Mouse (Mus musculus): Measurements from ENCODE around the gene Ism1.

Gene Ism1

GRCm38 (mm10) chr2:139677809-139678274 is at the start of gene Ism1:
Gene Ism1 (plus strand): TSS chr2:139678178.
- DNase-seq (ENCODE audit: low spot score) = peak; percentile 41

DNA sequence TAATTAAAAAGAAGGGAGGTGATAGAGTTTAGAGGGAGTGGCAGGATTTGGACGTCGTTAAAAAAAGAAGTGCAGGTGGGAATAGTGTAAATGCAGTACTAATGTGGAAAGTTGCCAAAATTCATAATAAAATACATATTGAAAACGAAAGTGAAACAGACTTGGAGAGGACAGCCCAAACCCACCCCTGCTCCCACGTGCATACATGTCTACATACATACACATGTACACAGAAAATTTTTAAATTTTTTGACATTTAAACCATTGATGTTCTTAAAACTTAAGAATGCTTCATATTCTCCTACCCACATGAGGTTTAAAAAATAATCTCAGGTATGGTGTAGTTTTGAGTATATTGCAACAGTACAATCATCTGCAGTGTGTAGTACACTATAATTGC is 49.2 kb upstream of the Ism1 start:
- no peak for DNase-seq (ENCODE audit: low spot score)

DNA sequence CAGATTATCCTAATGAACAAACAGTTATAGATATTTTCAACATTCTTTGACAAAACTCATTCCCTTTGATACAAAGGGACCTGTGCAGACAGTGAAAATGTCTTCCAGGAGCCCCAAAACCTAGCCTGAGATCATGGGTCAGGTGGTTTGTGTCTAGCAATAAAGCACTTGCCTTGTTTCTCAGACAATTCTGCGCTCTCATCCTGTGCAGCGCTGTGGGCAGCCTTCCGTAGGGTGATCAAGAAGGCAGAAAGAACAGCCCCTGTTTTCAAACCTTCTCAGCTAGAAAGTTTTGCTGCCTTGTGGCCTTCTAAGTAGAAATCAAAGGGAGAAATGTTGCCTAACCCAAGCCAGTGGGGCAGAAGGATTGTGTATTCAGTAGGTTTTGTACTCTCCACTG is 48.3 kb upstream of the Ism1 start:
- DNase-seq (ENCODE audit: low spot score) = no peak

DNA sequence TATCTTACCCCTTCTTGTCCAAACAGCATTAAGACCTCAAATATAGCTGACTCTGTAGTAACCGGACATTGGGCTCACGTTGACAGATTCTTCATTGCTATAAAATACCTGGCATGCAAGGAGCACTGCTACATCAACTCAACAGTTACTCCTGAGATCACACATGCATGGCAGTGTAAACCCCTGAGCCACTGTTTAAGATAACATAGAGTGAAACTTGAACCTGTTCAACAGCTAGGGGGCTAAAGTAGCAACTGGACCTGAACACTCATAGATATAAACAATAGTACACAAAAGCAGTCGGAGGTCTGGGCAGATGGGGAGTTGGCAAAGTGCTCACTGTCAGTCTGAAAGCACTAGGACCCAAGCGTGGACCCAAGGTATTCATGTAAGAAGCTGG is 43.5 kb upstream of the Ism1 start:
- no peak for DNase-seq (ENCODE audit: low spot score)

GRCm38 (mm10) chr2:139637861-139638260 is 40.1 kb upstream of the Ism1 start:
- no peak for DNase-seq (ENCODE audit: low spot score)

DNA sequence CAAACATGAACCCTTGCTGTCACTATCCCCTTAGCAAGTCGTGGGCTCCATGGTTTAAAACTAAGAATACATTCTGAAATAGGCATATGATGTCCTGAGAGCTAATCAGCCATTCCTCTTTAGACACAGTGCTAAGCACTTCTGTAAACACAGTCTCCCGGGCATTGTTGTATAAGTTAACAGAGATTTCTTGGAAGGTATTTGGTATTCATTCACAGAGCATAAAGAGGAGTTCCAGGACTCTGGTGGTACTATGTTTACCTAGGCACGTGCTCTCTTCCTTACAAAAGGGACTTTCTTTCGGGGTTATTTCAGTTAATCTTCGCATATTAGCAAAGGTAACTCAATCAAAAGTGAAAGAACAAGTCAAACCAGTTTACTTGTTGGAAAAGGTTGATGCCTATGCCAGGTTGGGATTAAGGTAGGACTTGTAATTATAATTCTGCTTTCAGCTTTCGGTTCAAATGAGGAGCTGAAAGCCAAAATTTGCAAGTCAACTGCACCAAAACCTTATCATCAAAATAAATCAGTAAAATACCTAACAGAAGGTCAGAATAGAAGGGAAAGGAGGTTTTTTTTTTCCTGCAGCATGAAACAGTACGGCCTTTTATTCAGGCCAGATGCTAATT is 36.1 kb upstream of the Ism1 start:
- DNase-seq (ENCODE audit: low spot score) = no peak

DNA sequence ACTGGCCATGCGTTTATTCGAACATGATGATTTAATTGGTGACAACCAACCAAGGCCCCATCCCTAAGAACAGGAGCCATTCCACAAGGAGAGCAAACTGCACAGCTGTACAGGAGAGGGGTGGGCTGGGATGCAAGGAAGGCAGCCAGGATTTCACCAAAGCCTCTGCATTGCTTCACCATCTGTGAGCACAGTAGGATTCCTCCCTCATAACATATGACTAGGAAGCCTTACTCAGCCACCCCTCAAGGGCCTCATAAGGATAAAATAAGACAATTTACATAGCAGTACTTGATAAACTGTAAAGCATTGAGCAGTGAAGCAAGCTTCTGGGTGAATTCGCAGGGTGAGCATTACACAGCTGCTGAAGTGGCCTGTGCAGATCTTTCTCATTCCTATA is 28.5 kb upstream of the Ism1 start:
- DNase-seq (ENCODE audit: low spot score) = no peak

- no peak for DNase-seq (ENCODE audit: low spot score)
Measured at GRCm38 (mm10) chr2:139656750-139657149, 21.2 kb upstream of the Ism1 start.

- DNase-seq (ENCODE audit: low spot score) = no peak
Measured at GRCm38 (mm10) chr2:139671838-139672237, 6.1 kb upstream of the Ism1 start.

GRCm38 (mm10) chr2:139672371-139672770 is 5.6 kb upstream of the Ism1 start:
- DNase-seq (ENCODE audit: low spot score) = no peak

GRCm38 (mm10) chr2:139677065-139677762 is 764 bp upstream of the Ism1 start:
- peak; percentile 63 for DNase-seq (ENCODE audit: low spot score)

GRCm38 (mm10) chr2:139678275-139679140 is 530 bp downstream of the Ism1 start:
- peak; percentile 43 for DNase-seq (ENCODE audit: low spot score)

- no peak for DNase-seq (ENCODE audit: low spot score)
Measured at GRCm38 (mm10) chr2:139682540-139682939, 4.6 kb downstream of the Ism1 start.

DNA sequence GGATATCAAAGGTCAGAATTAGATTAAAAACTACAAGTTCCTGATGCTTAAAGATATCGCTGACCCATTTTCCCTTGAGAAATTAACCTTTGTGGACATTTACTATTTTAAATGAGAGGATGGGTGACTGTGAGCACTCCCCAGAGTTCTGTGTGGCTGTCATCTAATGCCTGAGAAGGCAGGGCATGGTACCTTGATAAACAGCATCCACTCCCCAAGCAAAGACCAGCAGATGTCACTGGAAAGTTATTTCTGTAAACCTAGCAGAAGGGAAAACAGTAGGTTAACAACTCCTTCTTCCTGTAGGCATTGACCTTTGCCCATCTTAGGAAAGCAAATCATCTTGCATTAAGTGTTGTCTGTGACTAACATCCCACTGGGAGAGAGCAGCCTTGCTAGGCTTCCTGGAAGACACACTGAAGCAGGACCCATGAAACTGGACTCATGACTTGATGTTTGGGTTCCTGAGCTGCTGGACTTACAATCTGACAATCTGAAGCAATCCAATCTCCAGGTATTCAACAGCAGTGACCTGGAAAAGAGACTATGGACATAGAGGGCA is 11.5 kb downstream of the Ism1 start:
- no peak for DNase-seq (ENCODE audit: low spot score)

GRCm38 (mm10) chr2:139693521-139693920 is 15.5 kb downstream of the Ism1 start:
- DNase-seq (ENCODE audit: low spot score) = no peak

GRCm38 (mm10) chr2:139694638-139695037 is 16.7 kb downstream of the Ism1 start:
- no peak for DNase-seq (ENCODE audit: low spot score)

- DNase-seq (ENCODE audit: low spot score) = no peak
Measured at GRCm38 (mm10) chr2:139696578-139696977, 18.6 kb downstream of the Ism1 start.

GRCm38 (mm10) chr2:139700609-139701008 is 22.6 kb downstream of the Ism1 start:
- DNase-seq (ENCODE audit: low spot score) = no peak

GRCm38 (mm10) chr2:139704951-139705350 is 27.0 kb downstream of the Ism1 start:
- no peak for DNase-seq (ENCODE audit: low spot score)

DNA sequence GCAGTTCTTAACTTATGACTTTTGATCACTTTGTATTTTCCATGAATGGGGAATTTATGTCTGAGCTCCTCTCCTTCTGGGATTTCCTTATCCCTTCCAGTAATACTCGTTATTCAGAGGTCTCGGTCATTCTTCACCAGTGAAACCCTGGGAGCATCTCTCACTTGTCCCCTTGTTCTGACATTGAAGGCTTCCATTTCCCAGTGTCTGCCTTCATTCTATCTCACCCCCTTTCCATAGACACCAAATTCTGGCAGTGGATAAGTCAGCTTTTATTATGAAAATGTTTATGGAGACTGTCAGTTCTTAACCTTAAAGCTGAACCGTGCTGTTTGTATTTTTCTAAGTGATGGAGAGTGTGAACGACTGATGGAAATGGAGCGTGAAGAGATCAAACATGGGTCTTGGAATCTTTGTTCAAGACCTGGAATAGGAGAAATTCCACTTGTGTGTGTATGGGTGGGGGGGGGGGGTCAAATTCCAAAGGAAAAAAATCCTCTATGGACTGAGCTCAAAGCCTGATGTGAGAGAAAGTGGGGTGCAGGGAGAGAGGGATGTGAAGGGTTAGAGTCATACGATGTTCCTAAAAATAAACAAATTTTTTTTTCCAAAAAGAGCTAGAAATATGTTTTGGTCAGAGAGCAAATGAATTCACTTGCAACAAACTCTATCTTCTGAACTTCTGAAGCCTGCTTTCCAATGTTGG is 30.4 kb downstream of the Ism1 start:
- no peak for DNase-seq (ENCODE audit: low spot score)

GRCm38 (mm10) chr2:139711640-139712039 is 33.7 kb downstream of the Ism1 start:
- DNase-seq (ENCODE audit: low spot score) = no peak

DNA sequence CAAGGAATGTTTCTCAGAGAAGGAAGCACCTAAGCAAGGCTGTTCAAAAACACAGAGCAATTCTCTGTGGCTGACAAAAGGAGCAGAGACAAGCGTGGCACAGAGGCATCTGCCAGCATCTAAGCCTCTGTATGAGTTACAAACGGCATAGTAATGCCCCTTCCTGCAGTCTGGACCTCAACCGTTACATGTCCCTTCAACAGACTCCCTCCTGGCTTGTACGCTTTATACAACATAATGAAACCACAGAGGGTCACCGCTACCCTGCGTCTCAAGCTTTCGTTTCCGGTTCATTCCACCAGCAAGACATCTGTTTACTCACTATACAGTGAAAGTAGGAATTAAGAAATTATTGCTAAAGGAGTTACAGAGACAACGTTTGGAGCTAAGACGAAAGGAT is 34.1 kb downstream of the Ism1 start:
- no peak for DNase-seq (ENCODE audit: low spot score)
